Mouse (Mus musculus) kidney, adult 2 months (tissue): Measurements from ENCODE around the gene Srek1ip1.

Experiments
- CTCF ChIP-seq: fragments of 200-500 bp; conservative IDR thresholded peaks from 2 replicates; pipeline ENCODE4 v1.5.1; 2011; ENCODE audit warnings: low read depth, mild to moderate bottlenecking, control low read depth, low read length, moderate library complexity, mixed read lengths; ENCODE audit not compliant: insufficient read depth, insufficient read length
- POLR2A ChIP-seq: fragments of 200-500 bp; IDR thresholded peaks from one replicate; pipeline ENCODE4 v1.6.1; 2011; ENCODE audit warnings: low read depth, low read length, control low read depth

DNA sequence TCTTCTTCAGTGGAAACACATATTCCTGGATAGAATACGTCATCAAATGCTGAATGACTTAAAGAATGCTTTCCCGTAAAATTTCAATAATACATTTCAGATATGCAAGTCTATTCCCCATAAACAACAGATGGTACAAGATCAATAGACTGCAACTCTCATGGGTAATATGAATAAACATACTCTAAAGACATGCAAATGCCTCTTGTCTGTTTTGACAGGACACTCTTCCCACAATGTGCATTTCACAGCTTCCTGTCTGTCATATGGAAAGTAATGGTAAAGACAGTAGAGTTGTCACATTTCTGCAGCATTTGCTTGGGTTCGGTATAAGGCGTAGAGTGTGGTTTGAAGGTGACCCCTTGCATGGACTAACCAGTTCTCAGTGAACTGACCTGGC, 5.0 kb upstream of the Srek1ip1 start:
- TF ChIP-seq CTCF (no peak), POLR2A (no peak)
